Mouse (Mus musculus) heart, adult 2 months (tissue): Measurements from ENCODE around the gene Scfd2.

Experiments used
- CTCF ChIP-seq: fragments of 200-600 bp; IDR thresholded peaks from 2 replicates; pipeline ENCODE4 v1.8.1; 2022; ENCODE audit warnings: antibody characterized with exemption, mild to moderate bottlenecking, moderate library complexity
- EP300 ChIP-seq: fragments of 200-500 bp; IDR thresholded peaks from 2 replicates; pipeline ENCODE4 v1.6.1; 2011; ENCODE audit warnings: low read depth, low read length, control low read depth; ENCODE audit not compliant: insufficient read depth
- POLR2A ChIP-seq: fragments of 200-500 bp; IDR thresholded peaks from 2 replicates; pipeline ENCODE4 v1.6.1; 2011; ENCODE audit warnings: mild to moderate bottlenecking, low read depth, low read length, control low read depth; ENCODE audit not compliant: insufficient read depth

GRCm38 (mm10) chr5:74155860-74156351 lies 375.7 kb downstream of the Scfd2 start:
- TF ChIP-seq CTCF (no peak), POLR2A (no peak), EP300 (no peak)
